Mouse (Mus musculus): ENCODE data around the gene Plcg2. TPM values are rescaled to one million over a fixed set of nuclear protein-coding genes. Genes with fewer than 3 reads are reported as not detected.

Plcg2 gene
- polyA plus RNA-seq, 1 experiment from 2014 or later = 4.2 TPM

DNA sequence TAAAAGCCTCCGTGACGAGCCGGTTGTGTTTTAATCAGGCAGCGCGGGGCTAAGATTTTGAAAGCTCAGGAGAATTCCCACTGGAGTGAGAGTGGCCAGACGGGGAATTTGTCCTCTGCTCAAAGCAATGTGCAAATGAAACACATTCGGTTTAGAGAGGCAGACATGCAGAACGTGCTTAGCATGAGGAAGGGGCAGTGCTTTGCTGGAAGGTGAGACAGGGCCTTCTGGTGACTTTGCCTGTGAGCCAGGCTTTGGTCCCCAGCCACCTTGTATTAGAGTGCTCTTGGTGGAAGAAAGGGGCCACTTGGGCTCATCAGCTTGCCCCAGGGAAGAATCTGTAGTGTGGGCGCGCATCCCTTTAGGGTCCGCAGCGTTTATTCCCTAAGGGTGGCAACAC, 106.0 kb downstream of the Plcg2 start:
- no peak overlapping the region for H3K9ac ChIP-seq
- no peak for ATAC-seq (ENCODE audit: insufficient read depth, low FRiP score, low read depth)
- H3K4me2 ChIP-seq = no peak overlapping the region
- 91% methylated on average over 12 of the region's 12 CpGs for WGBS
- H3K4me1 ChIP-seq = no peaks in the 10 kb centered on the region
- no peak overlapping the region for H3K27ac ChIP-seq
- H3K27me3 ChIP-seq (replicated peaks) = no peaks in the 10 kb centered on the region
- no peaks in the 10 kb centered on the region for H3K36me3 ChIP-seq
- no peak overlapping the region for H3K4me3 ChIP-seq (replicated peaks)
- no peaks in the 10 kb centered on the region for H3K9me3 ChIP-seq

- 90% methylated on average over 14 of the region's 14 CpGs for WGBS
- H3K4me2 ChIP-seq = no peak overlapping the region
- H3K9me3 ChIP-seq = no peaks in the 10 kb centered on the region
- H3K36me3 ChIP-seq = no peaks in the 10 kb centered on the region
- no peak overlapping the region for H3K4me3 ChIP-seq (replicated peaks)
- ATAC-seq (ENCODE audit: insufficient read depth, low FRiP score, low read depth) = no peak
- no peaks in the 10 kb centered on the region for H3K4me1 ChIP-seq
- H3K9ac ChIP-seq = no peak overlapping the region
- H3K27me3 ChIP-seq (replicated peaks) = no peaks in the 10 kb centered on the region
- no peak overlapping the region for H3K27ac ChIP-seq
Observed at GRCm38 (mm10) chr8:117604671-117605070, 106.6 kb downstream of the Plcg2 start.

GRCm38 (mm10) chr8:117605201-117605600, 107.1 kb downstream of the Plcg2 start:
- Histone ChIP-seq H3K4me2 (no peak overlapping the region), H3K27me3 (replicated peaks) (no peaks in the 10 kb centered on the region), H3K4me3 (replicated peaks) (no peak overlapping the region), H3K9ac (no peak overlapping the region), H3K27ac (no peak overlapping the region), H3K4me1 (no peaks in the 10 kb centered on the region), H3K36me3 (no peaks in the 10 kb centered on the region), H3K9me3 (no peaks in the 10 kb centered on the region)
- no peak for ATAC-seq (ENCODE audit: insufficient read depth, low FRiP score, low read depth)
- 88% methylated on average over 8 of the region's 8 CpGs for WGBS

GRCm38 (mm10) chr8:117610506-117610905, 112.4 kb downstream of the Plcg2 start:
- Histone ChIP-seq H3K36me3 (no peaks in the 10 kb centered on the region), H3K4me2 (no peak overlapping the region), H3K9ac (no peak overlapping the region), H3K9me3 (no peaks in the 10 kb centered on the region), H3K4me1 (no peaks in the 10 kb centered on the region), H3K4me3 (replicated peaks) (no peak overlapping the region), H3K27ac (no peak overlapping the region), H3K27me3 (replicated peaks) (no peaks in the 10 kb centered on the region)
- WGBS = 90% methylated on average over 10 of the region's 10 CpGs
- ATAC-seq (ENCODE audit: insufficient read depth, low FRiP score, low read depth) = no peak

- Histone ChIP-seq H3K36me3 (no peaks in the 10 kb centered on the region), H3K4me3 (replicated peaks) (no peak overlapping the region), H3K4me2 (no peak overlapping the region), H3K9me3 (no peaks in the 10 kb centered on the region), H3K27ac (no peak overlapping the region), H3K27me3 (replicated peaks) (no peaks in the 10 kb centered on the region), H3K4me1 (no peaks in the 10 kb centered on the region), H3K9ac (no peak overlapping the region)
- WGBS = 77% methylated on average over 12 of the region's 12 CpGs
- no peak for ATAC-seq (ENCODE audit: insufficient read depth, low FRiP score, low read depth)
Observed at GRCm38 (mm10) chr8:117612861-117613260, 114.8 kb downstream of the Plcg2 start.

- H3K9me3 ChIP-seq = no peaks in the 10 kb centered on the region
- no peaks in the 10 kb centered on the region for H3K27me3 ChIP-seq (replicated peaks)
- H3K4me1 ChIP-seq = no peaks in the 10 kb centered on the region
- H3K9ac ChIP-seq = no peak overlapping the region
- no peak overlapping the region for H3K4me3 ChIP-seq (replicated peaks)
- H3K4me2 ChIP-seq = no peak overlapping the region
- no peaks in the 10 kb centered on the region for H3K36me3 ChIP-seq
- peak; percentile 35 for ATAC-seq (ENCODE audit: insufficient read depth, low FRiP score, low read depth)
- 71% methylated on average over 14 of the region's 14 CpGs for WGBS
- H3K27ac ChIP-seq = no peak overlapping the region
Observed at GRCm38 (mm10) chr8:117626040-117626838, 128.1 kb downstream of the Plcg2 start.

DNA sequence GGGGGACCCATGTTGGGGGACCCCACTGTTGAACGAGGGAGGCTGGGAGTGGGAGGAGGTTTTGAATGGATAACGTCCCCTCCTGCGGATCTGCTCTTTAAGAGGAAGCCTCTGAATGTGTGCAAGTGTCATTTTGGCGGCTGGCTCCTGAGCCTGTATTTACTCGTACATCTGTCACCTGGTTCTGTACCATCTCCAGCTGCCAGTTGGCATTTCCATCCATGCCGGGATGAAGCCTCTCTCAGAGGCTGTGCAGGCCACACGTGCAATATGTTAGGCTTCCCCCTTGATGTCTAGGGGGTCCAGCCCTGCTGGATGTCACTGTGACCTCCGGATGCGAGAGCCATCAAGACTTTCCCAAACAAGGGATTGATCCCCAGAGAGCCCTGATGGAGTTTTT, 129.0 kb downstream of the Plcg2 start:
- no peak for ATAC-seq (ENCODE audit: insufficient read depth, low FRiP score, low read depth)
- H3K9ac ChIP-seq = no peak overlapping the region
- whole genome bisulfite sequencing = 63% methylated on average over 9 of the region's 9 CpGs

GRCm38 (mm10) chr8:117632532-117632931, 134.4 kb downstream of the Plcg2 start:
- no peak for ATAC-seq (ENCODE audit: insufficient read depth, low FRiP score, low read depth)
- no peaks in the 10 kb centered on the region for H3K9me3 ChIP-seq
- H3K27me3 ChIP-seq (replicated peaks) = no peaks in the 10 kb centered on the region
- no peak overlapping the region for H3K27ac ChIP-seq
- WGBS = 69% methylated on average over 5 of the region's 5 CpGs
- no peak overlapping the region for H3K4me3 ChIP-seq (replicated peaks)
- H3K4me1 ChIP-seq = no peaks in the 10 kb centered on the region
- no peaks in the 10 kb centered on the region for H3K36me3 ChIP-seq
- no peak overlapping the region for H3K4me2 ChIP-seq
- no peak overlapping the region for H3K9ac ChIP-seq

More for the DNA sequence above, 129.0 kb downstream of the Plcg2 start:
- Histone ChIP-seq H3K4me1 (no peaks in the 10 kb centered on the region), H3K9me3 (no peaks in the 10 kb centered on the region), H3K27me3 (replicated peaks) (no peaks in the 10 kb centered on the region), H3K4me2 (no peak overlapping the region), H3K36me3 (no peaks in the 10 kb centered on the region), H3K27ac (no peak overlapping the region), H3K4me3 (replicated peaks) (no peak overlapping the region)

DNA sequence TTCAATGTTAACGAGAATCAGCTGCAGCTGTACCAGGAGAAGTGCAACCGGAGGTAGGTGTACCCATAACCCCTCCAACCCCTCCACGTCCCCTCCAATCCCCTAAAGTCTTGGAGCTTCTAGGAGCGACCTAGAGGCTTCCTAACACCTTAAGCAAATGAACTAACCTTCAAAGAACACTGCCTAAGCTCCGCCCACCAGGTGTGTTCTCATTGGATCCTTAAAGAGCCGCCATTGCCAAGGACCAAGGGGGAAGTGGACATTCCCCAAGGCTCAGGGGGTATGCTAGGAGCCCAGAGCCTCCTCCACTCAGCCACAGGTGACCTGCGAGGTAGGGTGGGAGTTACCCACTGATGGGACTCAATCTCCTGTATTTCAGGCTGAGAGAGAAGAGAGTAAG, 136.3 kb downstream of the Plcg2 start:
- no peak overlapping the region for H3K4me2 ChIP-seq
- H3K4me3 ChIP-seq (replicated peaks) = no peak overlapping the region
- H3K4me1 ChIP-seq = no peaks in the 10 kb centered on the region
- no peaks in the 10 kb centered on the region for H3K36me3 ChIP-seq
- H3K27me3 ChIP-seq (replicated peaks) = no peaks in the 10 kb centered on the region
- no peaks in the 10 kb centered on the region for H3K9me3 ChIP-seq
- H3K27ac ChIP-seq = no peak overlapping the region
- no peak overlapping the region for H3K9ac ChIP-seq
- ATAC-seq (ENCODE audit: insufficient read depth, low FRiP score, low read depth) = no peak
- 88% methylated on average over 7 of the region's 7 CpGs for WGBS

GRCm38 (mm10) chr8:117637462-117637861, 139.4 kb downstream of the Plcg2 start:
- Histone ChIP-seq H3K27ac (no peak overlapping the region), H3K9ac (no peak overlapping the region), H3K4me3 (replicated peaks) (no peak overlapping the region), H3K36me3 (no peaks in the 10 kb centered on the region), H3K4me2 (no peak overlapping the region), H3K4me1 (no peaks in the 10 kb centered on the region), H3K27me3 (replicated peaks) (no peaks in the 10 kb centered on the region), H3K9me3 (no peaks in the 10 kb centered on the region)
- no peak for ATAC-seq (ENCODE audit: insufficient read depth, low FRiP score, low read depth)
- 69% methylated on average over 3 of the region's 3 CpGs for WGBS

DNA sequence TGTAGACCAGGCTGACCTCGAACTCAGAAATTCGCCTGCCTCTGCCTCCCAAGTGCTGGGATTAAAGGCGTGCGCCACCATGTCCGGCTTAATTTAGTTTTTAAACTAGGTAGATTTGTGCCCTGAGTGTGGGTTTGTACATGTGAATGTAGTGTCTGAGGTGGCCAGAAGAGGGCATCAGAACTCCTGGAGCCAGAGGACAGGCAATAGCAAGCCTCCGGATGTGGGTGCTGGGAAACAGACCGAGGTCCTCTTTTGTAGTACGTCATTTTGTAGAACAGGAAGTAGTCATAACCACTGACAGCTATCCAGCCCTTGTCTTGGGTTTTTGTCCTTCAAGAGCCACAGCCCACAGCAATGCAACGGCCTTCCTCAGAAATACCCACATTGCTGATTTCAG, 141.5 kb downstream of the Plcg2 start:
- Histone ChIP-seq H3K4me3 (replicated peaks) (no peak overlapping the region), H3K36me3 (no peaks in the 10 kb centered on the region), H3K27me3 (replicated peaks) (no peaks in the 10 kb centered on the region), H3K27ac (no peak overlapping the region), H3K4me1 (no peaks in the 10 kb centered on the region), H3K9ac (no peak overlapping the region), H3K9me3 (no peaks in the 10 kb centered on the region), H3K4me2 (no peak overlapping the region)
- no peak for ATAC-seq (ENCODE audit: insufficient read depth, low FRiP score, low read depth)
- WGBS = 90% methylated on average over 9 of the region's 9 CpGs

GRCm38 (mm10) chr8:117645486-117645885, 147.4 kb downstream of the Plcg2 start:
- peak; percentile 67 for ATAC-seq (ENCODE audit: insufficient read depth, low FRiP score, low read depth)
- WGBS = 55% methylated on average over 5 of the region's 5 CpGs
- Histone ChIP-seq H3K4me3 (replicated peaks) (no peak overlapping the region), H3K4me2 (no peak overlapping the region), H3K9me3 (no peaks in the 10 kb centered on the region), H3K4me1 (peaks cover 4% of the 10 kb centered on the region; the same call in 1 of the 2 replicates), H3K36me3 (no peaks in the 10 kb centered on the region), H3K9ac (no peak overlapping the region), H3K27ac (no peak overlapping the region), H3K27me3 (replicated peaks) (no peaks in the 10 kb centered on the region)

All from stomach, embryonic 15.5 days (tissue).